Mouse (Mus musculus): ENCODE results near the gene Nek2. TPM values are rescaled to one million over a fixed set of nuclear protein-coding genes. Genes with fewer than 3 reads are reported as not detected.
A peak's percentile ranks its signal among the peaks of the same experiment; 100 is the strongest.

Nek2 gene
- polyA plus RNA-seq (2015; fragmentation: Nextera tagmentation; extraction: Ambion mirVana), result 31.7 and 33.9 TPM in 2 replicates

- no peaks in the 10 kb centered on the region for H3K27me3 ChIP-seq (replicated peaks)
- H3K9ac ChIP-seq, result peak within 1 kb of the TSS; percentile 90
- H3K9me3 ChIP-seq, result no peaks in the 10 kb centered on the region
- peak within 1 kb of the TSS; percentile 81 for H3K27ac ChIP-seq (replicated peaks)
- under 1% methylated on average over 79 of the region's 79 CpGs for WGBS
- peaks cover 21% of the 10 kb centered on the region for H3K4me1 ChIP-seq
- peaks cover 39% of the 10 kb centered on the region for H3K36me3 ChIP-seq
- peak within 1 kb of the TSS; percentile 81 for H3K4me3 ChIP-seq
- H3K4me2 ChIP-seq, result peak within 1 kb of the TSS; percentile 85
- ATAC-seq (ENCODE audit: extremely low read depth, insufficient number of reproducible peaks, low FRiP score, low TSS enrichment), result peak; percentile 91
Observed at GRCm38 (mm10) chr1:191821326-191822091, at the start of gene Nek2. Gene Nek2, plus strand, starts transcription at chr1:191821444.

DNA sequence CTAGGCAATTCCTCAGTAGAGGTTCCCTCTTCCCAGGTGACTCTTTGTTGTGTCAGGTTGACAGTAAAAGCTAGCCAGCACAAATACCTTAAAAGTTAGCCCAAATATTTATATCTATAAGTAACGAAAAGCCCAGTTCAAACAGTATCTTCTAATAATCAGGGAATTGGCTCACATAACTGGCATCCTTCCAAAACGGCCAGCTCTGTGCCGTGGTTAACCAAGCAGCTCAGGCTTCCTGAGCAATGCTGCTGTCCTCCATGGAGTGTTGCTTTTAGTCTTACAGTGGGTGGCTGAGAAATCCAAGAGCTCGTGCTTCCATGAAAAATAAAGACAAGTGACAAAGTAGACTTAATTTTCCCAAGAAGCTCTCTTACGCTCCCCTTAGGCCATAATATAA lies 47.1 kb upstream of the Nek2 start:
- Histone ChIP-seq H3K36me3 (peaks cover 80% of the 10 kb centered on the region), H3K9ac (no peak overlapping the region), H3K4me2 (no peak overlapping the region), H3K9me3 (no peaks in the 10 kb centered on the region), H3K4me3 (no peak overlapping the region), H3K27me3 (replicated peaks) (no peaks in the 10 kb centered on the region), H3K27ac (replicated peaks) (no peak overlapping the region), H3K4me1 (no peaks in the 10 kb centered on the region)
- no peak for ATAC-seq (ENCODE audit: extremely low read depth, insufficient number of reproducible peaks, low FRiP score, low TSS enrichment)
- 69% methylated on average over 5 of the region's 5 CpGs for WGBS

- H3K4me3 ChIP-seq, result no peak overlapping the region
- ATAC-seq (ENCODE audit: extremely low read depth, insufficient number of reproducible peaks, low FRiP score, low TSS enrichment), result no peak
- H3K27me3 ChIP-seq (replicated peaks), result no peaks in the 10 kb centered on the region
- 82% methylated on average over 8 of the region's 8 CpGs for WGBS
- H3K9ac ChIP-seq, result no peak overlapping the region
- no peak overlapping the region for H3K4me2 ChIP-seq
- peaks cover 3% of the 10 kb centered on the region for H3K4me1 ChIP-seq
- H3K9me3 ChIP-seq, result no peaks in the 10 kb centered on the region
- H3K36me3 ChIP-seq, result peaks cover 88% of the 10 kb centered on the region
- H3K27ac ChIP-seq (replicated peaks), result no peak overlapping the region
Observed at GRCm38 (mm10) chr1:191775116-191775515, 46.1 kb upstream of the Nek2 start.

GRCm38 (mm10) chr1:191777521-191777920 lies 43.7 kb upstream of the Nek2 start:
- no peak for ATAC-seq (ENCODE audit: extremely low read depth, insufficient number of reproducible peaks, low FRiP score, low TSS enrichment)
- Histone ChIP-seq H3K4me1 (peaks cover 11% of the 10 kb centered on the region), H3K9ac (no peak overlapping the region), H3K4me3 (no peak overlapping the region), H3K36me3 (peaks cover 81% of the 10 kb centered on the region), H3K27ac (replicated peaks) (no peak overlapping the region), H3K27me3 (replicated peaks) (no peaks in the 10 kb centered on the region), H3K4me2 (no peak overlapping the region), H3K9me3 (no peaks in the 10 kb centered on the region)
- WGBS, result 75% methylated on average over 8 of the region's 8 CpGs

DNA sequence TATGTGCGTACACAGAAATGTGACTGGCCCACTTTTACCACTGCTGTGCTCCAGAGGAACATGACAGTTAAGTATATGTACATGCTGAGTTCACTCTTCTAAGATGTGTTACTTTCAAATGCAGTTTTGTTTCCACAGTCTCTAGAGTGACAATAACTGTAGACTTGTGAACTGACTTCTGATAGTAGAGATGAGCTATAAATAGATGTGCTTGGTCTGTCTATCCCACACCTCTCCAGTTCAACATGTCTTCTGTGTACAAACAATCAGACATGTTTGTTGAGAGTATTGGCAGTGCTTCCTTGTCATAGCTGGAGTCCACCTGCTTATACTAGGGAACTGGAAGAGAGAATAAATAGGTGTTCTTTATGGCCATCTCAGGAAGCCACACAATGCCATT lies 40.8 kb upstream of the Nek2 start:
- H3K27ac ChIP-seq (replicated peaks), result peak overlapping the region; percentile 42

GRCm38 (mm10) chr1:191785108-191785507 lies 36.1 kb upstream of the Nek2 start:
- Histone ChIP-seq H3K4me2 (no peak overlapping the region), H3K9ac (no peak overlapping the region), H3K36me3 (peaks cover 17% of the 10 kb centered on the region), H3K4me3 (no peak overlapping the region), H3K4me1 (peaks cover 17% of the 10 kb centered on the region), H3K27ac (replicated peaks) (no peak overlapping the region), H3K9me3 (peaks cover 10% of the 10 kb centered on the region), H3K27me3 (replicated peaks) (no peaks in the 10 kb centered on the region)
- 70% methylated on average over 11 of the region's 11 CpGs for WGBS
- no peak for ATAC-seq (ENCODE audit: extremely low read depth, insufficient number of reproducible peaks, low FRiP score, low TSS enrichment)

More for the DNA sequence above, 40.8 kb upstream of the Nek2 start:
- no peak overlapping the region for H3K9ac ChIP-seq
- H3K27me3 ChIP-seq (replicated peaks), result no peaks in the 10 kb centered on the region
- 87% methylated on average over 1 of the region's 1 CpGs for WGBS
- no peaks in the 10 kb centered on the region for H3K9me3 ChIP-seq
- peaks cover 11% of the 10 kb centered on the region for H3K4me1 ChIP-seq
- H3K4me2 ChIP-seq, result no peak overlapping the region
- no peak for ATAC-seq (ENCODE audit: extremely low read depth, insufficient number of reproducible peaks, low FRiP score, low TSS enrichment)
- peaks cover 61% of the 10 kb centered on the region for H3K36me3 ChIP-seq
- no peak overlapping the region for H3K4me3 ChIP-seq

- Histone ChIP-seq H3K27me3 (replicated peaks) (no peaks in the 10 kb centered on the region), H3K9ac (no peak overlapping the region), H3K4me3 (no peak overlapping the region), H3K4me2 (no peak overlapping the region), H3K27ac (replicated peaks) (no peak overlapping the region), H3K9me3 (peaks cover 10% of the 10 kb centered on the region), H3K36me3 (peaks cover 8% of the 10 kb centered on the region), H3K4me1 (peaks cover 8% of the 10 kb centered on the region; the same call in 1 of the 2 replicates)
- ATAC-seq (ENCODE audit: extremely low read depth, insufficient number of reproducible peaks, low FRiP score, low TSS enrichment), result no peak
- WGBS, result 58% methylated on average over 6 of the region's 6 CpGs
Observed at GRCm38 (mm10) chr1:191786255-191786654, 35.0 kb upstream of the Nek2 start.

GRCm38 (mm10) chr1:191787379-191787778 lies 33.9 kb upstream of the Nek2 start:
- Histone ChIP-seq H3K4me2 (no peak overlapping the region), H3K27me3 (replicated peaks) (no peaks in the 10 kb centered on the region), H3K27ac (replicated peaks) (no peak overlapping the region), H3K36me3 (peaks cover 3% of the 10 kb centered on the region; the same call in 1 of the 2 replicates), H3K4me3 (no peak overlapping the region), H3K9ac (no peak overlapping the region), H3K4me1 (peaks cover 8% of the 10 kb centered on the region; the same call in 1 of the 2 replicates), H3K9me3 (peaks cover 10% of the 10 kb centered on the region)
- no peak for ATAC-seq (ENCODE audit: extremely low read depth, insufficient number of reproducible peaks, low FRiP score, low TSS enrichment)
- 50% methylated on average over 3 of the region's 4 CpGs for WGBS

DNA sequence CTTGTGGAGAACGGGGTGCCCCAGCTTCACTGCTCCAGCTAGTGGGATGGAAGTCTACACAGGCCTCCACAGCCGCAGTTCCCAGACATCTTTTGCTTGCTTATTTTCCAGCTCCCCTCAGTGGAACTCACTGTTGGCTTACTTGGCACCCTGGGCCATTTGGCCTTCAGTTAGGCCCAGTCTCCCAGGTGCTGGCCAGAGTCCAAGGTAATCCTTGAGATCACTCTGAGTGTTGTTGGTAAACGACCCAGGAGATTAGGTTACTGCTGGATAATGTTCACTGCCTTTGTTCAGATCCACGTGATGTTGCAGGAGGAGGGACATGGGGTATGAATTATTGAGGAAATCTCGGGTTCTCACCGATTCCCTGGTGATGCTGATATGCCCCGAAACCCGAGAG lies 28.3 kb upstream of the Nek2 start:
- 72% methylated on average over 8 of the region's 8 CpGs for WGBS
- Histone ChIP-seq H3K27me3 (replicated peaks) (no peaks in the 10 kb centered on the region), H3K9me3 (peaks cover 10% of the 10 kb centered on the region), H3K36me3 (no peaks in the 10 kb centered on the region), H3K4me1 (peaks cover 19% of the 10 kb centered on the region), H3K27ac (replicated peaks) (no peak overlapping the region), H3K4me2 (no peak overlapping the region), H3K9ac (no peak overlapping the region), H3K4me3 (no peak overlapping the region)
- ATAC-seq (ENCODE audit: extremely low read depth, insufficient number of reproducible peaks, low FRiP score, low TSS enrichment), result no peak

GRCm38 (mm10) chr1:191793888-191794532 lies 27.2 kb upstream of the Nek2 start:
- Histone ChIP-seq H3K4me2 (no peak overlapping the region), H3K27ac (replicated peaks) (no peak overlapping the region), H3K4me3 (no peak overlapping the region), H3K36me3 (no peaks in the 10 kb centered on the region), H3K4me1 (peaks cover 19% of the 10 kb centered on the region), H3K9ac (no peak overlapping the region), H3K9me3 (peaks cover 14% of the 10 kb centered on the region), H3K27me3 (replicated peaks) (no peaks in the 10 kb centered on the region)
- 58% methylated on average over 7 of the region's 7 CpGs for WGBS
- no peak for ATAC-seq (ENCODE audit: extremely low read depth, insufficient number of reproducible peaks, low FRiP score, low TSS enrichment)

DNA sequence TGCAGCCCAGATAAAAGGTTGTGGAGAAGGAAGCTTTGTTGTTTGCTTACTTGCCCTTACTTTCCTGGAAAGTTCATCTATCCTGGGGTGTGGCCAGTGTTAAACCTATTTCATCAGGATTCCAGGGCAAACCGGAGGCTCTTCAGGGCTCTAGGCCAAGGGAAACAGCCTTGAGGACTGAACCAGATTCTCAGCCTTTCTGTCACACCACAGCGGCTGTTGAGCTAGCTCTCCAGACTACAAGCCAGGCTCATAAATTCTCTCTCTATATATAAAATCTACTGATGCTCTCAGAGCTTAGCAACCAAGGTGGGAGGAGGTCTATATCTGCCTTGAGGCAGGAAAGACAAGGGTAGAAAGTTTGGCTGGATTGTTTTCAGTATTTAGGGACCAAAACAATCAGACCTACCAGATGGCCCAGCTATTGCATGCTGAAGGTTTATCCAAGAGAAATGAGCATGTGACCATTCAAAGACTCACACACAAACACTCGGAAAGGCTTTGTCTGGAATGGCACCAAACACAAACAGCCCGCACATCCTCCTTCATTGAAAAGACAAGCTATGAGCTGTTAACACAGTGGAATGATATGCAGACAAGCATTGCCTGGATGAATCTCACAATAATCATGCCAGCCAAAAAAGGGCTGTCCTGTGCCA lies 24.9 kb upstream of the Nek2 start:
- whole genome bisulfite sequencing, result 58% methylated on average over 4 of the region's 4 CpGs
- H3K36me3 ChIP-seq, result no peaks in the 10 kb centered on the region

More for the DNA sequence above, 24.9 kb upstream of the Nek2 start:
- H3K27me3 ChIP-seq (replicated peaks), result no peaks in the 10 kb centered on the region
- peaks cover 5% of the 10 kb centered on the region; the same call in 1 of the 2 replicates for H3K9me3 ChIP-seq
- H3K4me3 ChIP-seq, result no peak overlapping the region
- H3K4me1 ChIP-seq, result peaks cover 19% of the 10 kb centered on the region
- no peak overlapping the region for H3K4me2 ChIP-seq
- H3K9ac ChIP-seq, result no peak overlapping the region
- H3K27ac ChIP-seq (replicated peaks), result no peak overlapping the region
- ATAC-seq (ENCODE audit: extremely low read depth, insufficient number of reproducible peaks, low FRiP score, low TSS enrichment), result no peak
